Mouse (Mus musculus) embryo, embryonic 9.5 days (tissue): ENCODE results near the gene BC061237.
"Not testable (repeated sequence)": the region's sequence is repeated elsewhere in the genome, so short reads cannot be mapped to it uniquely, and the experiment has no call there.

Experiments
- DNase-seq: peaks from one replicate; pipeline ENCODE4 v3.0.0-alpha.2; 2017; ENCODE audit errors: extremely low spot score

The BC061237 gene

GRCm38 (mm10) chr14:44492163-44492562, at the start of gene BC061237:
Gene BC061237, plus strand, starts transcription at chr14:44492463.
- not testable (repeated sequence) for DNase-seq

DNA sequence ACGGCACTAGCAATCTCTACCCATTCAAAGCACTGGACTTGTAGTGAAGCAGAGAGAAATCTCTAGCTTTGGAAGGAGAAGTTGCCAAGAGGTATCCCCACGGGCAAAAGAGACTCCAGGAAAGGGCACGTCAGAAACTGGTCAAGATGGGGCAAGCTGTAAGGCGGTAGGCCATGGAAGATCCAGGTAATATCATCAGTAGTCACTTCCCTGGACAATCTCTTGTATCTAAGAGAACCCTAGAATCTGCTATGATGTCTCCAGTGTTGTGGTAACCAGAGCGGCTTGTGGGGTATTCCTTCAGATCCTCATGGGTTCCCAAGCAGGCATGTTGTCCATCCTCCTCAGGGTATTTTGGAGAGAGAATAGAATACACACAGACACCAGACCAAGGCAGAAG, 25.7 kb downstream of the BC061237 start, which contains the start of gene Gm17093:
TSS of gene Gm17093 (plus strand) at position 301 of the 400 bp plus-strand sequence.
- DNase-seq, result not testable (repeated sequence)

DNA sequence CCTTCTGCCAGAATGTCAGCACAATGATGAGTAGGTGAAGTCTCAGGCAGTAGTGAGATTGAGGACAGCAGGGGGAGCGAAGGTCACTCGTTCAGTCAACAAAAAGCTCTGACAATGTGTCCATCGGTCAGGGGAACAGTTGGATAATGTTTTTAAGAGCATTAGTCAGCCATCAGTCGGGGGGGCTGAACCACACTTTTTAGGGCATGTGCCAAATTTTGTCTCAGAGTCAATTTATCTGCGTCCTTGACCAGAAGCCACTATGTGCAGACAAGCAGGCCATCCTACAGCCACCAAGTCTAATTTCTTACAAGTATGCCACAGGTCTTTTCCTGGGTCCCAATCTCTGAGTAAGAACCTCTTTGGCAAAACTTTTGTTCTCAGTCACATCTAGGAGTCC, 55.7 kb downstream of the BC061237 start:
- DNase-seq, result not testable (repeated sequence)
